Mouse (Mus musculus) kidney, embryonic 16.5 days (tissue): ENCODE measurements around the gene Flt4. TPM values are rescaled to one million over a fixed set of nuclear protein-coding genes. Genes with fewer than 3 reads are reported as not detected.

Experiments
- ATAC-seq: fragments of 200-750 bp; cut with Nextera tagmentation; 2 replicates; pipeline ENCODE4 v1.8.0; 2017; ENCODE audit warnings: moderate TSS enrichment; ENCODE audit not compliant: low FRiP score, low TSS enrichment
- H3K27ac ChIP-seq: fragments of 300-500 bp; sonication (generic); 2 replicates; pipeline ENCODE4 v1.5.1; 2014; ENCODE audit warnings: low read length
- H3K27me3 ChIP-seq: fragments of 300-500 bp; sonication (generic); 2 replicates; pipeline ENCODE4 v1.6.1; 2014; ENCODE audit warnings: low read length, control low read depth, mixed read lengths; ENCODE audit not compliant: insufficient read depth
- H3K36me3 ChIP-seq: fragments of 300-500 bp; sonication (generic); 2 replicates; pipeline ENCODE4 v1.6.1; 2014; ENCODE audit warnings: low read length, control low read depth, mixed read lengths; ENCODE audit not compliant: insufficient read depth
- H3K4me1 ChIP-seq: fragments of 300-500 bp; sonication (generic); 2 replicates; pipeline ENCODE4 v1.6.1; 2014; ENCODE audit warnings: low read length, control low read depth, mixed read lengths; ENCODE audit not compliant: insufficient read depth
- H3K4me2 ChIP-seq: fragments of 300-500 bp; sonication (generic); replicated peaks from 2 replicates; pipeline ENCODE4 v1.6.1; 2014; ENCODE audit warnings: low read depth, low read length
- H3K4me3 ChIP-seq: fragments of 300-500 bp; sonication (generic); 2 replicates; pipeline ENCODE4 v1.5.1; 2014; ENCODE audit warnings: mild to moderate bottlenecking, low read length
- H3K9ac ChIP-seq: fragments of 300-500 bp; sonication (generic); replicated peaks from 2 replicates; pipeline ENCODE4 v1.6.1; 2014; ENCODE audit warnings: low read length
- H3K9me3 ChIP-seq: fragments of 300-500 bp; sonication (generic); 2 replicates; pipeline ENCODE4 v1.6.1; 2016; ENCODE audit warnings: low read length, control low read depth
- WGBS: fragments of 180-500 bp; shearing (Covaris S2); extraction: QIAGEN DNeasy Blood & Tissue Kit; methylation state at CpG from one replicate; pipeline ENCODE4 v1.1.7; 2014; 5-methylcytosine and 5-hydroxymethylcytosine counted together
- polyA plus RNA-seq: library from polyadenylated mRNA; unstranded; fragments of >200 nt; fragmentation: Nextera tagmentation; extraction: Ambion mirVana; gene quantifications from 2 replicates; pipeline ENCODE4 v1.2.1, GENCODE M21; 2015

Gene Flt4
- polyA plus RNA-seq, 1 experiment from 2014 or later = 9.7 TPM

DNA sequence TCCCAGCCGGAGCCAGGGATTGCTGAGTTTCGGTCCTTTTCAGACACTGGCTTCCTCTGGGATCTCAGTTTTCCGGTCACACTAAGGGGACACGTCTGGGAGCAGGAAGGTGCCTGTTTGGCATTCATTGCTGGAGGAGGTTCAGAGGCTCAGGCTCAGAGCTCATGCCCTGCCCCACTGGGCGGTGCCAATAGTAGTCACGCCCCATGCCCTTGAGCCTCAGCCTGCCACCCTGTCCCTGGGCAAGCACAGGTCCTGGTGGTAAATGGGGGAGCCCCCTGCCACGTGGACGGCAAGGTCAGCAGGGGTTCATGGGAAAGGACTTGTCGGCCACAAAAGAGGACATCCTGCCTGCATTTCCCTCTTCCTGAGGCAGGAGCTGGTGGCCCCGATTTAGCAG is 4.3 kb downstream of the Flt4 start:
- Histone ChIP-seq H3K9ac (no peak overlapping the region), H3K4me2 (no peak overlapping the region), H3K9me3 (no peaks in the 10 kb centered on the region), H3K4me3 (no peak overlapping the region), H3K36me3 (no peaks in the 10 kb centered on the region), H3K27me3 (peaks cover 10% of the 10 kb centered on the region), H3K4me1 (0 out of 2 replicates have a peak, but pooled peaks cover 3% of the 10 kb centered on the region), H3K27ac (no peak overlapping the region)
- 5% methylated on average over 10 of the region's 10 CpGs for WGBS
- ATAC-seq = peak; percentile 49

DNA sequence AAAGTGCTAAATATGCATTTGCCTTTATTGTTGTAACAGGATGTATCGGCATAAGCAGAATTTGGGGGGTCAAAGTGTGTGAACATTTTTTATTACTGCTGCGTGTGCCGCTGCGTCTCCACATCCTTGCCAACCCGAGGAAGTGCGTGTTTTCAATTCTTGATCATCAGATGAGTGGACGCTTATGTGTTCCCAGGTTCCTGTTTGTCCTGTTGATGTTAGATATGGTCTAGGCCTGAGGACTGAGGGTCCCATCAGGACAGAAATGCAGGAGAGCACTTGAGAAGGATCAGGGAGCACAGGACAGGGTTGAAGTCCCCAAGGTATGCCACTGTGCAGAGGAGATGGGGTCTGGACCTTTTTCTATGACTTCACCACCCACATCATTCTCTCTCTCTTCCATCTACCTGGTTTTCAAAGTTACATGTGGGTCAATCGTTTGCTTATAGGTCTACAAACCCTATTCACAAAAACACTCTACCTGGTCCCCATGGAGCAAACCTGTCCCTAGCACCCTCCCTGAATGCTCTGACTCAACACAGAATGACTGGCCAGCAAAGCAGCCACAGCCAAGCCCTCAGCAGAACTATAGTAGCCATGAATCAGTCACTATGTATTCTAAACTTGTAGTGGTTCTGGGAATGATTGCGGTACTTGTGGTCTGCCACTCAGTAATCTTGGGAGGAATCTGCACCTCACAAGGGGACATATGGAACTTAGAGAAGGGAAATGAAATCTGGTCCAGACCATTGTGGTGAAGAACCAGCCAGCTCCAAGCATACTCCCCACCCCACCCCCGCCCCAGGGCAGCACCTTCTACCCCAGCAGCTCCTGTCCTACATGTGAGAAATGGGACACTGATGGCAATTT is 7.0 kb downstream of the Flt4 start:
- ATAC-seq = no peak
- Histone ChIP-seq H3K9me3 (no peaks in the 10 kb centered on the region), H3K4me3 (no peak overlapping the region), H3K4me2 (no peak overlapping the region), H3K27ac (no peak overlapping the region), H3K27me3 (peaks cover 5% of the 10 kb centered on the region; the same call in 1 of the 2 replicates), H3K9ac (no peak overlapping the region), H3K4me1 (no peaks in the 10 kb centered on the region), H3K36me3 (no peaks in the 10 kb centered on the region)
- WGBS = 91% methylated on average over 10 of the region's 10 CpGs

DNA sequence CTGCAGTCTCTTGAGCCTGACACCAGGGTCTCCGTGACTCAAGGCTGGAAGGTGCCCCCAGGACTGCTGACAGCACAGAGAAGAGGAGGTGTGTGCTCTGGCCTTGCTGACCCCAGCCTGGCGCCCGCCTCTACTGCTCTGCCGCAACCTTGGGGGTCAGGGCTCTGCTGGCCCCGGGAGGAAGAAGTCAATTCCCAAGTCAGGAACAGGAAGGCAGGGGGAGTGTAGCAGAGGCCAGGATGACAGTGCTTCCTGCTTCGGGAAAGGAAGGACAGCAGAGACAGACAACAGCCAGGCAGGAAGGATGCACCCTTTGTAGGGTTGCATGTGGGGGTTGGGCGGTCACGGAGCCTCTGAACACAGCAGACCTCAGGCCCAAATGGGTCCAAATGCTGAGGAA is 9.4 kb downstream of the Flt4 start:
- H3K4me3 ChIP-seq = no peak overlapping the region
- H3K9me3 ChIP-seq = no peaks in the 10 kb centered on the region
- H3K27me3 ChIP-seq = no peaks in the 10 kb centered on the region; the same call in 1 of the 2 replicates
- no peak overlapping the region for H3K4me2 ChIP-seq
- H3K27ac ChIP-seq = no peak overlapping the region
- 53% methylated on average over 8 of the region's 8 CpGs for WGBS
- H3K36me3 ChIP-seq = no peaks in the 10 kb centered on the region
- H3K9ac ChIP-seq = no peak overlapping the region
- H3K4me1 ChIP-seq = no peaks in the 10 kb centered on the region
- no peak for ATAC-seq

DNA sequence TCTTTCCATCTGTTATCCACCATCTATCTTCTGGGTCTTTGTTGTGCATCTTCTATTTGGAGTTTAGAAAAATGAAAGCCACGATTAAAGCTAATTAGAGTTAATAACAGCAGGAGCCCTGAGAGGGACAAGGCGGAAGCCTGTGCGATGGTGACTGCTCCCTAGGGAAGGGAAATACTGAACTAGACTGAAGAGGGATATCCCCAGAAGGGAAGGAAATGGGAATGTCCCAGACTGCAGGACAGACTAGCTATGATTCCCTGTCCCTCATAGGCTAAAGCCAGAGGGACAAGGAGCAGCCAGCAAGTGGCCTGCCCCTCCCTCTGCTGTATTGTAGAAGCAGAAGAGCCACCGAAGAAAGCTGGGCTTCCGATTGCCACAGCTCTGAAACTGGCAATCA is 12.9 kb downstream of the Flt4 start:
- Histone ChIP-seq H3K9me3 (no peaks in the 10 kb centered on the region), H3K27ac (no peak overlapping the region), H3K36me3 (no peaks in the 10 kb centered on the region), H3K4me2 (no peak overlapping the region), H3K4me3 (no peak overlapping the region), H3K9ac (no peak overlapping the region), H3K4me1 (no peaks in the 10 kb centered on the region), H3K27me3 (no peaks in the 10 kb centered on the region)
- ATAC-seq = no peak
- WGBS = 77% methylated on average over 5 of the region's 5 CpGs

DNA sequence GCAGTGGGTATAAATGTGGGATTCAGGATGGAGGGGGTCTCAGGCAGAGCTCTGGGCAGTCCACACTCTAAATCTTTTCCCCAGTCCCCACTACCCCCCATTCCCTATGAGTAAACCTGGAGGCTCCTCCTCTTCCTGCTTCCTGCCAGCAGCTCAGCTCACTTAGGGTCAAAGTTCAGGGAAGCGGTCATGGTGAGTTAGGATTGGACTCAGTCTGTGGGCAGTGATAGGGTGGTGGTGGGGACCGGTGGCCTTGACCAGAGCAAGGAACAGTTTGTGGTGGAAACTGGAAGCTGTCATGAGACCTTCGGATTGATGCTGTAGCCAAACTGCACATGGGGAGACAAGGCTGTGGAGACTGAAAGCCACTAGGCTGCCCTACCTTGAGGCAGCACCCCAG is 15.1 kb downstream of the Flt4 start:
- Histone ChIP-seq H3K4me3 (no peak overlapping the region), H3K9ac (no peak overlapping the region), H3K27me3 (no peaks in the 10 kb centered on the region), H3K27ac (no peak overlapping the region), H3K36me3 (no peaks in the 10 kb centered on the region), H3K4me2 (no peak overlapping the region), H3K4me1 (no peaks in the 10 kb centered on the region), H3K9me3 (no peaks in the 10 kb centered on the region)
- ATAC-seq = no peak
- WGBS = 75% methylated on average over 3 of the region's 3 CpGs

DNA sequence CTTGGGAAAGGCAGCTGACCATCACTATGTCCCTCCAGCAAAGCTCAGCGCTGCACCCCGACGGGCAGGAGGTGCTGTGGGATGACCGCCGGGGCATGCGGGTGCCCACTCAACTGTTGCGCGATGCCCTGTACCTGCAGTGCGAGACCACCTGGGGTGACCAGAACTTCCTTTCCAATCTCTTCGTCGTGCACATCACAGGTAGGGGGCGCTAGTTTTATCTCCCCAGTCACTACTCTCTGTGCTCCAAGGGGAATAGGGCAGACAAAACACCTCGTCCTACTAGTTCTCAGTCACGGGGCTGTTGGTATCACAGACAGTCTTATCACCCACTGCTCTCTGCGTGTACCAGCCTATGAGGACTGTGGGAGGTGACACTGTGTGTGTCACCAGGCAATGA is 16.8 kb downstream of the Flt4 start:
- no peak for ATAC-seq
- Histone ChIP-seq H3K27ac (no peak overlapping the region), H3K27me3 (no peaks in the 10 kb centered on the region), H3K9me3 (no peaks in the 10 kb centered on the region), H3K4me2 (no peak overlapping the region), H3K9ac (no peak overlapping the region), H3K4me3 (no peak overlapping the region), H3K36me3 (no peaks in the 10 kb centered on the region), H3K4me1 (no peaks in the 10 kb centered on the region)
- WGBS = 66% methylated on average over 15 of the region's 15 CpGs

DNA sequence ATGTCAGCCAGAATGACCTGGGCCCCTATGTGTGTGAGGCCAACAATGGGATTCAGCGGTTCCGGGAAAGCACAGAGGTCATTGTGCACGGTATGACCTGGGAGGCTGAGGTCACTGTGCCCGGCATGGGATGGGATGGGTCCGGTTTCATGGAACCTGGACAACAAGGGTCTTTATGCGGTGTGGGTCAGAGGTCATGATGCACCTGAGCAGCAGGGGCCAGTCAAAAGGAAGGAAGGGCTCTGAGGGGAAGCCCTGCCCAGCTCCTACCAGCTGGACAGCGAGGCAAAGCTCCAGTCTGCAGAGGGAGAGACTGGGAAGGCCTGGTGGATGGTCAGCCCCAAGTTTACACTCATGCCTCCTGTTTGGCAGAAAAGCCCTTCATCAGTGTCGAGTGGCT is 17.7 kb downstream of the Flt4 start:
- no peaks in the 10 kb centered on the region for H3K36me3 ChIP-seq
- no peak for ATAC-seq
- H3K4me1 ChIP-seq = no peaks in the 10 kb centered on the region
- WGBS = 44% methylated on average over 8 of the region's 8 CpGs
- no peak overlapping the region for H3K9ac ChIP-seq
- no peak overlapping the region for H3K4me3 ChIP-seq
- H3K27me3 ChIP-seq = no peaks in the 10 kb centered on the region
- H3K9me3 ChIP-seq = no peaks in the 10 kb centered on the region
- H3K27ac ChIP-seq = no peak overlapping the region
- no peak overlapping the region for H3K4me2 ChIP-seq

DNA sequence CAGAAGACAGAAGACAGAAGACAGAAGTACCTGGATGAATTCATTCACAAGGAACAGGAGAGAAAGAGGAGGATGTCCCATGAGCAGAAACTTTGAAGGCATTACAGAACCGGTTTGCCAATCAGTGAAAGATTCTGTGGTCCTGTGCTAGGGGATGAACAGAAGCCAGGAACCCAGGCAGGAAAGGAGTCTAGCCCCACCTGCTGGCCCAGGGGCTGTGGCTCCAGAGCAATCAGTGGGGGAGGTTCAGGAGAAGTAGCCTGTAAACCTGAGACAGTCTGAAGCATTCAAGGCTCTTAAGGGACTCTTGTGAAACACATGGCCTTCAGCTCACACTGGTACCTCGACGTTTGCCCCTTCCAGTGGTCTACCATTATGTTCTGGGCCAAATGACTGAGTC is 22.1 kb downstream of the Flt4 start:
- H3K36me3 ChIP-seq = no peaks in the 10 kb centered on the region
- 0 out of 2 replicates have a peak, but pooled peaks cover 4% of the 10 kb centered on the region for H3K4me1 ChIP-seq
- ATAC-seq = no peak
- no peak overlapping the region for H3K27ac ChIP-seq
- no peak overlapping the region for H3K9ac ChIP-seq
- H3K9me3 ChIP-seq = no peaks in the 10 kb centered on the region
- no peak overlapping the region for H3K4me2 ChIP-seq
- peaks cover 28% of the 10 kb centered on the region for H3K27me3 ChIP-seq
- no peak overlapping the region for H3K4me3 ChIP-seq
- 25% methylated on average over 3 of the region's 3 CpGs for WGBS

DNA sequence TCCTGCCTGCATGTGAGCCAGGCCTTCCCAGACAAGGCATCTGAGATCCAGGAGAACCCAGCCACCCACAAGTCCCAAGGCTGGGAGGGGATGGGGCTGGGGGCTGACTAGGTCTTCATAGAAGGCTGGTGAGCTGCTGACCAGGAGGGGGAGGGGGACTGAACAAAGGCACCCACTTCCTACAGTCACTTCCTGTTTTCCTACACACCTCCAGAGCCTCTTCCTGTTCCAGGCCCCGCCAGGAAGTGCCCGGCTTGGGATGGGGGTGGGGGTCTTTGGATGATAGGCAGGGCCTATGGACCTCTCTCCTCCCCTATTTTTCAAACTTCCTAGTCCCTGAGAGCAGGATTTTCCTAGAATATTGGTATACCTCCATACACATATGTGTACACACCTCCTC is 23.2 kb downstream of the Flt4 start:
- no peak overlapping the region for H3K9ac ChIP-seq
- no peak overlapping the region for H3K27ac ChIP-seq
- no peak overlapping the region for H3K4me2 ChIP-seq
- ATAC-seq = 0 out of 2 replicates have a peak, but pooled peaks have one; percentile 32
- H3K4me3 ChIP-seq = no peak overlapping the region
- peaks cover 39% of the 10 kb centered on the region for H3K27me3 ChIP-seq
- H3K4me1 ChIP-seq = peaks cover 9% of the 10 kb centered on the region; the same call in 1 of the 2 replicates
- no peaks in the 10 kb centered on the region for H3K9me3 ChIP-seq
- H3K36me3 ChIP-seq = no peaks in the 10 kb centered on the region
- 64% methylated on average over 2 of the region's 2 CpGs for WGBS

DNA sequence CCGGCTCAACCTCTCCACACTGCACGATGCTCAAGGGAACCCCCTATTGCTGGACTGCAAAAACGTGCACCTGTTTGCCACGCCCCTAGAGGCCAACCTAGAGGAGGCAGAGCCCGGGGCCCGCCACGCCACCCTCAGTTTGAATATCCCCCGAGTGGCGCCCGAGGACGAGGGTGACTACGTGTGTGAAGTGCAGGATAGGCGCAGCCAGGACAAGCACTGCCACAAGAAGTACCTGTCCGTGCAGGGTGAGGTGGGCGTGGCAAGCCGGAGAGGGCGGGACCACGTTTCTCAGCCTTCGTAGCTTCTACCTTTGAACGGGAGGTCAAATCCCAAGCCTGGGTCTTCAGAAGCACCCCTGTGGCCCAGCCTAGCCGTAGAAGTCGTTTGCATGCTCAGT is 25.0 kb downstream of the Flt4 start:
- peak overlapping the region; percentile 47 for H3K4me2 ChIP-seq
- no peaks in the 10 kb centered on the region for H3K36me3 ChIP-seq
- peak overlapping the region; percentile 17 for H3K4me3 ChIP-seq
- H3K9me3 ChIP-seq = no peaks in the 10 kb centered on the region
- 10% methylated on average over 22 of the region's 22 CpGs for WGBS
- no peak overlapping the region for H3K9ac ChIP-seq
- ATAC-seq = no peak
- peaks cover 43% of the 10 kb centered on the region for H3K27me3 ChIP-seq
- no peak overlapping the region for H3K27ac ChIP-seq
- H3K4me1 ChIP-seq = peaks cover 9% of the 10 kb centered on the region; the same call in 1 of the 2 replicates
